Mouse (Mus musculus) kidney, postnatal 14 days (tissue): ENCODE measurements around the gene Mrtfa.
"Not testable (repeated sequence)": the region's sequence is repeated elsewhere in the genome, so short reads cannot be mapped to it uniquely, and the experiment has no call there.

Source experiments
- DNase-seq: peaks from one replicate; pipeline ENCODE4 v3.0.0; 2022; ENCODE audit warnings: mixed read lengths

Mrtfa gene

DNA sequence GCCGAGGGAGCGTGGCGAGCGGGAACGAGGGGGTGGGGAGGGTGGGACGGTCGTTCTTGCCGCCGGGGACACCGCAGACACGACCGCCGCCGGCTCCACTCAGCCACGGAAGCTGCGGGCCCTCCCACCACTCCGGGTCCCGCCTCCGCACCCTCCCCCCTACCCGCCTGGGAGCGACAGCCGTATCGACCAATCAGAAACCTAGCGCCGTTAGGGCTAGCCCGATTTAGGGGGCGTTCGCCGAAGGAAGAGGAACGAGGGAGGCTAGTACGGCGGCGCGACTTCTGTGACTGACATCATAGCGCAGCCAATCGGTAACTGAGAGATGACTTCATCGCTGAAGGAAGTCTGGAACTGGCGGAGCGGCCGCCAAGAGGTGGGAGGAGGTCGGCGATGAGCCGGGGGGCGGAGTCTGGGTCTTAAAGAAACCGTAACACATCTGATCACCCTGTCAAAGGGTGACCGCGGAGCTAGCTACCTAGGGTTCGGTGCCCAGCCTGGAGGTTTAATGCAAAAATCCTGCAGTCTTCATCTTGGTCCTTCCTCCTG, at the start of gene Mrtfa:
TSS of gene Mrtfa (minus strand) at position 128 of the 549 bp plus-strand sequence.
- DNase-seq: peak; percentile 100

GRCm38 (mm10) chr15:81239794-81240343, 49.3 kb upstream of the Mrtfa start:
- no peak for DNase-seq

DNA sequence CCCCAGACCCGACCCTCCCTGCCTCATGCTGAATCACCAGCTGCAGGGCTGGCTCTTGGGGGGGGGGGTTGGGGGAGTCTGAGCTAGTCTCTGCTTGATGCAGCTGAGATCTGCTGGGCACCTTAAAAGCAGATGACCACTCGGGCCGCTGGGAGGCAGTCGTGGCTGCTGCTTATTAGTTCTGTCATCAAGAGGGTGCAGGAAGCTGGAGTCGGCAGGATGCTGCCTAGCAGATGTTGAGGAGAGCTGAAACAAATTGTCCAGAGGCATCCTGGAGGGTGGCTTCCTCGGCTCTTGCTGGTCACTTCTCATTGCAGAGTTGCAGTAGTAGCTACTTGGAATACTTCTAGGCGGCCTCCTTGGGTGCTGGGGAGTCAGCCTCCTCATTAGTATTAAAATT, 48.7 kb upstream of the Mrtfa start:
- peak; percentile 69 for DNase-seq

GRCm38 (mm10) chr15:81237471-81237870, 46.9 kb upstream of the Mrtfa start:
- DNase-seq: no peak

DNA sequence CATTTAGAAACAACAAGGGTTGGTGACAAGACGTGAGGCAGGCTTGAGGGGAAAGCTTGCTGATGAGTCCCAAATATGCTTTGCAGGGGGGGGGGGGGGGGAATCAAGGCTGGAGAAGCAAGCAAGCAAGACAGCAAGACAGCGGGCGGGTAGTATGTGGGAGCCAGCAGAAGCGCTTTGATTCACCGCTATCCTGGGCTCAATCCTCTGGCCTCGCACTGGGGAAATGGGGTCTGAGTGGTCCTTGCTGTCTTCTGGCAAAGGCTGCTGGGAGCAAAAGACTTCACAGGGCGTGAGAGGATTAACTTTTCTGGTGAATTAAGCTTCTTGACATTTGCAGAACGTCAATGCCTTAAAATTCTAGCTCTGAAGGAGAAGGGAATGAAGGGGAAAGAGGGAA, 45.5 kb upstream of the Mrtfa start:
- no peak for DNase-seq

DNA sequence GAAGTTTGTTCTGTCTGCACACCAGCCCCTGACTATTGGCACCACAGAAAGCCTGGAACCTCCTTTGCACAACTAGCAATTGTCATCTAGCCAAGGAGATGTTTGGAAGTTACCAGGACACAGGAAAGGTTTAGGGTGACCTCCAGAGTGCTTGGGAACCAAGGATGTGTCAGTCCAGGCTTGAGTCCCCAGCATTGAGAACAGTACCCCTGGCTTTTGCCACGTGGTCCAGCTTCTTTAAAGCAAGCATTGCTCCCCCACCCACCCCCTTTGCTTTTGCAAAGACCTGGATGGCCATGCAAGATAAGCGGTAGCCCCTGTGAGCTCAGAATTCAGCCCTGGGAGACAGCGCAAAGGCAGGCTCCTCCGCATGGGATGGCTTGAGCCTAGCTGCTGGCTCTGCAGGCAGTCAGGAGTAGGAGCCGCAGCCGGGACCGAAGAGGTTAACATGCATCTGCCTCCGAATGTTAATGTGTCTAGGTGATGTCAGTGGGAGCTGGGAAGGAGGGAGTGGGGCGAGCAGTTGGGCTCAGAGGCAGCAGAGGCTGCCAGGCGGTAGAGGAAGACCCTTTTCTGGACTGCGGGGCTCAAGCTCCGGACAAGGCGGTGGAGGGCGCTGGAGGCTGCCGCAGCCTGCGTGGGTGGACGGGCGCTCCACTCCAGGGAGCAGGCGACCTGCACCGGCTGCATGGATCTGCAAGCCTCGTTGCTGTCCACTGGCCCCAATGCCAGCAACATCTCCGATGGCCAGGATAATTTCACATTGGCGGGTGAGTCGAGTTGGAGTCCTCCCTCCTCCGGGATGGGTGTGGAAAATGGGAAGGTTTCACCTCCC, 44.7 kb upstream of the Mrtfa start, which contains the start of gene Mchr1:
TSS of gene Mchr1 (plus strand) at position 414 of the 835 bp plus-strand sequence.
- peak; percentile 68 for DNase-seq

- no peak for DNase-seq
Measured at GRCm38 (mm10) chr15:81231325-81231724, 40.8 kb upstream of the Mrtfa start.

DNA sequence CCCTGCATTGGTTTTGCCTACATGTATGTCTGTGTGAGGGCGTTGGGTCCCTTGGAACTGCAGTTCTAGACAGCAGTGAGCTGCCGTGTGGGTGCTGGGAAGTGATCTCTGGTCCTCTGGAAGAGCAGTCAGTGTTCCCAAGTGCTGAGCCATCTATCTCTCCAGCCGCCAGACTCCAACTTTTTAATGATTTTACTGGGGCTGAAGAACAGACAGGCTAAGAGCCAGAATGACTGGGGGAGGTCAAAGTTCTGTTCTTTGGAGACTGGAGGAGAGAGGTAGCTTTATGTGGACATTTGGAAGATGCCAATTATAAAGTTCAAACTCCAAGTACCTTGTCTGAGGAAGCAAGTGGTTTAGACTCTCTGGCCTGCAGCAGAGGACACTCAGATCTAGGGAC, 39.2 kb upstream of the Mrtfa start:
- peak; percentile 67 for DNase-seq

- DNase-seq: no peak
Measured at GRCm38 (mm10) chr15:81228258-81228657, 37.7 kb upstream of the Mrtfa start.

DNA sequence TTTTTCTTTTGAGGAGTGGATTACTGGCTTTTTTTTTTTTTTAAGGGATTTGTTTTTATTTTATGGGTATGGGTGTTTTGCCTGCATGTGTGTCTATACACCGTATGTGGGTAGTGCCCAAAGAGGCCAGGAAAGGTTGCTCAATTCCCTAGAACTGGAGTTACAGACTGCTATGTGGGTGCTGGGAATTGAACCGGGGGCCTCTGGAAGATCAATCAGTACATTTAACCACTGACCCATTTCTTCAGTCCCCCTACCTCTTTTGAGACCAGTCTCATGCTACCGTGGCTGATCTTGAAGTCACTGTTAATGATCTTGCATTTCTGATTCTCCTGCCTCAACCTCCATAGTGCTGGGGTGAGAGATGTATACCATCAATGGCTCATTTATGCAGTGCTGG, 36.7 kb upstream of the Mrtfa start:
- DNase-seq: no peak

GRCm38 (mm10) chr15:81226796-81227195, 36.2 kb upstream of the Mrtfa start:
- no peak for DNase-seq

DNA sequence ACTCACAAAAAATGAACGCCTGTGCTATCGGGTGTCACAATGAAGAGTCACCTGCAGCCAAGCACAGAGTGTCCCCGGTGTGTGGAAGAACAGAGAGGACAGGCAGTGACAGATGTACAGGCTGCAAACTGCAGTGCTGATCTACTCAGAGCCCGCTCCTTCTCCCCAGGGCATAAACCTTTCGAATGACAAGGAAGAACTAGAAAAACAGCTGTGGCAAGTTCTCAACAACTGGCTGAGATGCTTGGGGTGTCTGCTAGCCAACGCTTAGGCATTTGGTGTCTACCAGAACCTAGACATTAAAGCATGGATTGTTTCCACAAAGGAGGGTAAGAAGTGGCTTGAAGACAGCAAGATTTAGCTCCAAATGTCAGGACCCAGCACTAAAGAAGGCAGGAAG, 35.2 kb upstream of the Mrtfa start:
- DNase-seq: no peak

DNA sequence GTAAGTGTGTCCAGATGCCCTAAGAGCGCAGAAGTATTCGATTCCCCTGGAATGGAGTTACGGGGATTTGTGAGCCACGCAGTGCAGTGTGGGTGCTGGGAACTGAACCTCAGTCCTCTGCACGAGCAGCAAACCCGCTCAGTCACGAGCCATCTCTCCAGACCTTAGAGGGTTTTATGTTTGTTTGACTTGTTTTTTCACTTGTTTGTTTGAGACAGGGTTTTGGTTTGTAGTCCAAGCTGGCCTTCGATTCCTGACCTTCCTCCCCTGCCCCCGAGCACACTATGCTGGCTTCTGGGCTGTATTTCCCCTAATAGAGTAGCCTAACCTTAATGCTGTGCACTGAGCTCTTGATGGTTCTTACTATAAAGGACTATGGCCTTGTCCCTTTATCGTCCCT, 34.5 kb upstream of the Mrtfa start:
- no peak for DNase-seq

GRCm38 (mm10) chr15:81221446-81221845, 30.9 kb upstream of the Mrtfa start:
- DNase-seq: no peak

DNA sequence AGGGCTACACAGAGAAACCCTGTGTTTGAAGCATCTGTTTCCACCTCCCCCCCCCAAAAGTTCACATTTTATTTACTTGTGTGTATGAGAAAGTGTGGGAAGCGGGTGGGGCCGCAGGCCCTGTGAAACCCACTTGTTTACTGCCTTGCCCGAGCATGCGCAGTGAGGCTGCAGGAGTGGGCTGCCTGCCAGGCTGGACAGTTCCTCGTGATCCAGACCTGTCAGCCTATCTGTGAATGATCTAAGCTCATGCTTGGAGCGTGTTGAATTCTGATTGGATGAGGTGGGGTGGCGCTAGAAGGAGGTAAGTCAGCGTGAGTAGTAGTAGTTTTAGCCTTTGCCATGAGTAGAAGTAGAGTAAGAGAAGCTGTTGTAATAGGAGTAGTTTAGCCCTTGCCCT, 29.5 kb upstream of the Mrtfa start:
- not testable (repeated sequence) for DNase-seq

- no peak for DNase-seq
Measured at GRCm38 (mm10) chr15:81219054-81219453, 28.5 kb upstream of the Mrtfa start.

DNA sequence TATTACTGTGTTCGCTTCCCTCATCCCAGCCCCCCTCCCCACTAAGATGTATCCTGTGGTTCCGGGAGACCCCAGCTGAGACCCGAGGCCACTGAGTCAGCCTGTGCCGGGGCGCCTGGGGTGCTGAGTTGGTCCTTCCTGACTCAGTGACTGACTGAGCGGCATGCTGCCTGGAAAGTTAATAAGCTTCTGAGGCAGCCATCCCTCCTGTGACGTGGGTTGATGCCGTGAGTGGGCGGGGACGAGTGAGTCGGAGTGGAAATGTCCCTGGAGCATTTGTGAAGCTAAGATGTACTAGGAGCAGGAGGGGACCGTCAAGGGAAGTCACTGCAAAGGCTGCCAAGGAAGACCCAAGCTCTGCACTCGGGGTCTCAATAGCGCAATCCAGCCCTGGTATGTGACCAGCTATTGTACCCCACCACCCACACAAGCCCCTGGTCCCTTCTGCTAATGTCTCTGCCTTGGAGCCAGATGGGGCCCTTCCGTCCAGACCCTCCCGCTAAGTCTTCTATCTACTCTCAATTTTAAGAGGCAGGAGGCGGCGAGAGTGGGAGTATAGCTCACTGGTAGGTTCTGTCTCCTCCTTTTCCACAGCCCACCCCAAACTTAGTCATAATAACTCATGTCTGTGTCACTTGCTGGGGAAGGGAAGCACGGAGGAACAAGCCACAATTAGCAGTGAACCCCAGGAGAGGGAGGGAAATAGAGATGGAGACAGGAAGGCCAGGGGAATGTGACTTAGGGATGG, 26.5 kb upstream of the Mrtfa start:
- peak; percentile 33 for DNase-seq

DNA sequence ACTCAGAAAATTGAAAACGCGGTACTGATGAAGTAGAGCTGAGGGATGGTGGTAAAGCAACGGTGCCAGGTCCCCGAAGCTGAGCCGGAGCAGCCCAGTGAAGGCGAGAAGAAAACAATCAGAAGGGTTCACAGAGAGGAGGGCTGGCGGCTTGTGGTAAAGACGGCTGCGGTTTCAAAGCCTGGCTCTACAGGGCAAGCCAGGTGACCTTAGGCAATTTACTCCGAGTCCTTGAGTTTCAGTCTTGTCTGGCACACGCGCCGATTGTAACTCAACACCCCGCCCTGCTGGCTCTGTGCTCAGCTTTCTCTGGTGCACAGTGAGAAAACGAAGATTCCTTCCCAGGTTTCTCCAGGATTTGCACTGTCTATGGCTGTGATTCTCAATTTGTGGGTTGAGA, 22.4 kb upstream of the Mrtfa start:
- no peak for DNase-seq

DNA sequence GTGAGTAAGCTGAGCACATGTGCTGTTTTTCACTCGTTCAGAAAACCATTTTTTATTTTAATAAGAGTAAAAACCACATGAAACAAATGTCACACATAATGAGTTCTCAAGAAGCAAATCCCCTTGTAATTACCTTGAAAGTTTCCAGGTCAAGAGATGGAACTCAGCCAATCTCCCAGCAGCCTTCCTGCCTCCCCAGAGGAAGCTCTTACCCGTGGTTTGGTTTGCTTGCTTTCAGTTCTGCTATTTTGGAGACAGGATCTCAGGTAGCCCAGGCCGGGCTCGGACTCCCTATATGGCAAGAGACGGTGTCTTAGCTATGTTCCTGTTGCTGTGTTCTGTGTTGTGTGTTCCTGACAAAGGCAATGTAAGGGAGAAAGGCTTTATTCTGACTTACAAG, 19.9 kb upstream of the Mrtfa start:
- no peak for DNase-seq

DNA sequence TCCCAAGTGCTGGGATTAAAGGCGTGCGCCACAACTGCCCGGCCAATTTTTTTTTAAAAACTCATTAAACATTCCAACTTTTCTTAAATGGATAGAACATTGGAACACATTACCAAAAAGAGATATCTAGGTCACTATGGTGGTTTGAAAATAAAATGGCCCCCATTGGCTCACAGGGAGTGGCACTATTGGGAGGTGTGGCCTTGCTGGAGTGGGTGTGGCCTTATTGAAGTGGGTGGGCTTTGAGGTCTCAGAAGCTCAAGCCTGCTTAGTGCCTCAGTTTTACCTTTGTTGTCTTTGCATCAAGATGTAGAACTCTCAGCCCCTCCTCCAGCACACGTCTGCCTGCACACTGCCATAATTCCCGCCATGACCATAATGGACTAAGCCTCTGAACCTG, 11.9 kb upstream of the Mrtfa start:
- no peak for DNase-seq

GRCm38 (mm10) chr15:81199372-81199959, 8.9 kb upstream of the Mrtfa start:
- DNase-seq: peak; percentile 80

GRCm38 (mm10) chr15:81198447-81198846, 7.9 kb upstream of the Mrtfa start:
- no peak for DNase-seq

DNA sequence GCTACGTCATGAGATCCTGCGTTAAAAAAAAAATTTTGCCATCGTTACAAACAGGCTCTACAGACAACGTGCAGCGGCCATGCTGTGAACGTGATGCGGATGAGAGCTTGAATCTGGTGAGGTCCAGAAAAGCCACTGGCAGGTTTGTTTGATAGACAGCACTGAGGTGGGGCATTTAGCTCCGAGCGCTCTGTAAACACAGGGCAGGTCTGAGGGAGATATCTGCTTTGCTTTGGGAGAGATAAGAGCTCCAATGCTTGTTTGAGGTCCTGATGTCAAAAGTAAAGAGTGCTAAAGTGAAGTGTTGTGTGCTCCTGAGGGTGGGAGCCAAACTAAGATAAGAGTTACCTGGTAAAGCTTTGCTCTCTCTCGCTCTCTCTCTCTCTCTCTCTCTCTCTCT, 6.6 kb upstream of the Mrtfa start:
- DNase-seq: no peak
